Mouse (Mus musculus): ENCODE measurements around the gene Kdm5c. TPM values are rescaled to one million over a fixed set of nuclear protein-coding genes. Genes with fewer than 3 reads are reported as not detected.
"Not testable (repeated sequence)": the region's sequence is repeated elsewhere in the genome, so short reads cannot be mapped to it uniquely, and the experiment has no call there.

The Kdm5c gene
- polyA plus RNA-seq, 1 experiment from 2014 or later: 18.2 TPM

DNA sequence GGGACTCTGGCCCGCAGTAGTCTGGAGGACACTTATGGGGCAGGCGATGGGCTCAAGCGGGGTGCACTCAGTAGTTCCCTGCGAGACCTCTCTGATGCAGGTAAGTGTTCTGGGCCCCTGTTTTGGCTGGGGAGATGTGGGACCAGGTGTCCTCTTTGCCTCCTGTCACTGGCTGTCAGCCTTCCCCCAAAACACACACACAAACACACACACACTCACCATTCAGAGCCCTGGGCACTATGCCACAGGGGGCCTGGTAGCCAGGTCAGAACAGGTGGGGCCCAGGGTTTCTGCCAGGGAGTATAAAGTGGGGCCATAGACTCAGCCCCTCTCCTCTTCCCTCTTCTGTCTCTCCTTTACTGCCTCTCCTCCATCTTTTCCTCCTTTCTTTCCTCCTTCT is 11.1 kb upstream of the Kdm5c start:
- Histone ChIP-seq H3K9ac (no peak overlapping the region), H3K4me2 (no peak overlapping the region), H3K27ac (no peak overlapping the region), H3K9me3 (replicated peaks) (no peaks in the 10 kb centered on the region), H3K4me3 (replicated peaks) (no peak overlapping the region), H3K27me3 (peaks cover 28% of the 10 kb centered on the region; the same call in 1 of the 2 replicates), H3K36me3 (no peaks in the 10 kb centered on the region), H3K4me1 (replicated peaks) (no peaks in the 10 kb centered on the region)
- ATAC-seq (ENCODE audit: low read depth) (no peak), DNase-seq (no peak)
- WGBS (ENCODE audit: insufficient replicate concordance): 62% methylated on average over 4 of the region's 4 CpGs

DNA sequence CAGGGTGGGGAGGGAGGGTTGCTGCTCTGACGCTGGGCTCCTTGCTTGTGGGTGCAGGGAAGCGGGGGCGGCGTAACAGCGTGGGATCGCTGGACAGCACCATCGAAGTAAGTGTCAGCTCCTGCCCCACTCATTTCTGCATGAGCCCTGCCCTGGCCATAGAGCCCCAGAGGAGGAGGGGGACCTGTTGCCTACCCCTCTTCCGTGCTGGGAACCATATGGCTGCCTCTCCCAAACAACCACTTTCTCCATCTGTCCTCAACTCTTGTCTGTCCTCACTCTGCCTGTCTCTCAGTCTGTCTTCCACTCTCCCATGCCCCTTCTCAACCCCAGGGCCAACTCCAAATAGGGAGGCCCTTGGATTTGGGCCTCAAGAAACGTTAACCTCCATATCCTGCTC is 10.6 kb upstream of the Kdm5c start:
- H3K27ac ChIP-seq: no peak overlapping the region
- ATAC-seq (ENCODE audit: low read depth) (no peak), DNase-seq (no peak)
- H3K4me2 ChIP-seq: no peak overlapping the region
- H3K4me3 ChIP-seq (replicated peaks): no peak overlapping the region
- no peak overlapping the region for H3K9ac ChIP-seq
- no peaks in the 10 kb centered on the region for H3K9me3 ChIP-seq (replicated peaks)
- no peaks in the 10 kb centered on the region for H3K36me3 ChIP-seq
- H3K27me3 ChIP-seq: peaks cover 25% of the 10 kb centered on the region; the same call in 1 of the 2 replicates
- WGBS (ENCODE audit: insufficient replicate concordance): 45% methylated on average over 7 of the region's 9 CpGs
- H3K4me1 ChIP-seq (replicated peaks): no peaks in the 10 kb centered on the region

DNA sequence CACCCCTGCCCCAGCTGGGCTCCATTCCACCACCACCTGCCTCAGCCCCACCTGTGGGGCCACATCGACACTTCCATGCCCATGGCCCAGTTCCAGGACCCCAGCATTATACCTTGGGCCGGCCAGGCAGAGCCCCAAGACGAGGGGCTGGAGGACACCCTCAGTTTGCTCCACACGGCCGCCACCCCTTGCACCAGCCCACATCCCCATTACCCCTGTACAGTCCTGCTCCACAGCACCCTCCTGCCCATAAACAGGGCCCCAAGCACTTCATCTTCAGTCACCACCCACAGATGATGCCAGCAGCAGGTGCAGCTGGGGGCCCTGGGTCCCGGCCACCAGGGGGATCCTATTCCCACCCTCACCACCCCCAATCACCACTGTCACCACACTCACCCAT is 9.5 kb upstream of the Kdm5c start:
- Histone ChIP-seq H3K27ac (no peak overlapping the region), H3K4me3 (replicated peaks) (no peak overlapping the region), H3K36me3 (no peaks in the 10 kb centered on the region), H3K27me3 (peaks cover 20% of the 10 kb centered on the region; the same call in 1 of the 2 replicates), H3K9ac (no peak overlapping the region), H3K4me1 (replicated peaks) (no peaks in the 10 kb centered on the region), H3K4me2 (no peak overlapping the region), H3K9me3 (replicated peaks) (no peaks in the 10 kb centered on the region)
- ATAC-seq (ENCODE audit: low read depth): no peak
- DNase-seq: no peak
- WGBS (ENCODE audit: insufficient replicate concordance): 51% methylated on average over 6 of the region's 6 CpGs

DNA sequence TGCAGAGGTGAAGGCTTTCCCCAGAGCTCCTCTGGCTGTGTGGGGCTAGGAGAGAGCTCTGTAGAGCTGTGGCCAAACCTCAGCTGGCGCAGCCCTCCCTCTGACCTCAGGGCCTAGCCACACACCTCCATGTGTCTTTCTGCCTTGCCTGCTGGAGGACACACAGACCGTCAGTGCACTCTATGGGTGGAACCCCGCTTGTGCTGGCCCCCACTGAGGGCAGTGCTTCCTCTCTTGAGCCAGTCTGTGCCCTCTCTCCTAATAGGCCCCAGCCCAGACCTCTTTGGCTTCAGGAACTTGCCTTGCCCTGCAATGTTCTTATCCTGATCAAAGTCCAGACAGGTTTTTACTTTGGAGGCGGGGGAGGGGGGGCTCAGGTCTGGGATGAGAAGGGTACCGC is 8.5 kb upstream of the Kdm5c start:
- Histone ChIP-seq H3K27ac (no peak overlapping the region), H3K9me3 (replicated peaks) (no peaks in the 10 kb centered on the region), H3K4me2 (no peak overlapping the region), H3K9ac (no peak overlapping the region), H3K4me3 (replicated peaks) (no peak overlapping the region), H3K4me1 (replicated peaks) (no peaks in the 10 kb centered on the region), H3K36me3 (no peaks in the 10 kb centered on the region), H3K27me3 (peaks cover 20% of the 10 kb centered on the region; the same call in 1 of the 2 replicates)
- WGBS (ENCODE audit: insufficient replicate concordance): 48% methylated on average over 5 of the region's 5 CpGs
- DNase-seq (no peak), ATAC-seq (ENCODE audit: low read depth) (peak; percentile 34; the same call in 1 of the 2 replicates)

DNA sequence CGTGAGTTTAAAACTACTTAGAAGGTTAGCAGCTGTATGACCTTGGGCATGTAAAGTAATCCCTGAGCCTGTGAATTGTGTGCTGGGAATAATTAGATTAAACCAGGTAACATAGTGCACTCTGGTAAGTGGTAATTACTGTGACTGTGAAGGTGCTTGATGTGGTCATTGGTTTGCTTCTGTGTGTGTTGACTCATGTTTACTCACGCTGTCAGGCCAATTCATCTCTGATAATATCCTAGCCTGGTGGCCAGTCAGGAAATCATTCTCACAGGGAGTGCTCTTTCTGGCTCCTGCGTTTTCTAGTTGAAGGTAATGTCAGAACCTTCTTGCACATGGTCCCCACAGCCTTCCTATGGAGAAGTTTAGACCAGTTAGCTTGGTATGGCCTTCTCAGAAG is 1.3 kb downstream of the Kdm5c start:
- Histone ChIP-seq H3K4me2 (peak overlapping the region; percentile 75), H3K9ac (peak overlapping the region; percentile 93), H3K9me3 (replicated peaks) (no peaks in the 10 kb centered on the region), H3K27ac (peak overlapping the region; percentile 82), H3K4me1 (replicated peaks) (peaks cover 24% of the 10 kb centered on the region), H3K36me3 (peaks cover 27% of the 10 kb centered on the region), H3K27me3 (no peaks in the 10 kb centered on the region), H3K4me3 (replicated peaks) (peak overlapping the region; percentile 93)
- no peak for ATAC-seq (ENCODE audit: low read depth)
- DNase-seq: no peak
- WGBS (ENCODE audit: insufficient replicate concordance): 6% methylated on average over 3 of the region's 3 CpGs

DNA sequence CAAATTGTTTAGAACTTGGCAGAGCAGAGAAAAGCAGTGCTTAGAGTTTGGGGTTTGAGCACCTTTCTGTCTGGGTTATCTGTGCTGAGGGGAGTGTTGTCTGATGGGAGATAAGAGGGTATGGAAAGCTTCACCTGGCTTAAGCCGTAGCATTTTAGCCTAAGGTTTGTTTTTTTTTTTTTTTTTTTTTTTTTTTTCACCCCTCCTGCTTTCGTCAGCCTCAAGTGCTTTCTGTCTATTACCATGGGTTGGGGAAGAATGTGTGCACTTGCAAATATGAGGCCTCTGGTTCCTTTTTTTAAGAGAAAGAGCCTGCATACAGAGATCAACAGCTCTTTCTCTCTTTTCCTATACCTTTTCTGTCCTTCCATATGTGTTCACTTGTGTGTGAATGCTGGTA is 2.9 kb downstream of the Kdm5c start:
- Histone ChIP-seq H3K4me1 (replicated peaks) (peaks cover 24% of the 10 kb centered on the region), H3K9me3 (replicated peaks) (no peaks in the 10 kb centered on the region), H3K36me3 (peaks cover 43% of the 10 kb centered on the region), H3K4me3 (replicated peaks) (peak overlapping the region; percentile 93; the same call in 1 of the 2 replicates), H3K27me3 (no peaks in the 10 kb centered on the region), H3K27ac (no peak overlapping the region), H3K4me2 (peak overlapping the region; percentile 75), H3K9ac (0 out of 2 replicates have a peak overlapping the region, but pooled peaks have one; percentile 93)
- no peak for ATAC-seq (ENCODE audit: low read depth)
- 79% methylated on average over 2 of the region's 2 CpGs for WGBS (ENCODE audit: insufficient replicate concordance)
- no peak for DNase-seq

DNA sequence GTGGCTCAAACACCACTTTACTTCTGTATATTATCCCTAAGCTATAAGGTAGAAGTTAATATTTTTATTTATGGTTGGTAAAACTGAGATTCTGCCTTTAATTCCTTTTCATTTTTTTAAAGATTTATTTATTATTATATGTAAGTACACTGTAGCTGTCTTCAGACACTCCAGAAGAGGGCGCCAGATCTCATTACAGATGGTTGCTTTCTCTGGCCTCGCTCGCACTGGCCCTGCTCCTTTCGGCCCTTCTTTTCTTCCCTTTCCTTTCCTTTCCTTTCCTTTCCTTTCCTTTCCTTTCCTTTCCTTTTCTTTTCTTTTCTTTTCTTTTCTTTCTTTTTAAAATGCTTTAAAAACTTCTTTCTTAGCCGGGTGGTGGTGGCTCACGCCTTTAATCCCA is 10.3 kb downstream of the Kdm5c start:
- Histone ChIP-seq H3K36me3 (peaks cover 91% of the 10 kb centered on the region), H3K4me1 (replicated peaks) (peaks cover 36% of the 10 kb centered on the region), H3K27ac (peak overlapping the region; percentile 63; the same call in 1 of the 2 replicates)
- H3K9me3 ChIP-seq (replicated peaks); H3K27me3 ChIP-seq; H3K9ac ChIP-seq; DNase-seq; H3K4me3 ChIP-seq (replicated peaks); ATAC-seq (ENCODE audit: low read depth); H3K4me2 ChIP-seq: not testable (repeated sequence)
- WGBS (ENCODE audit: insufficient replicate concordance): 71% methylated on average over 6 of the region's 6 CpGs

DNA sequence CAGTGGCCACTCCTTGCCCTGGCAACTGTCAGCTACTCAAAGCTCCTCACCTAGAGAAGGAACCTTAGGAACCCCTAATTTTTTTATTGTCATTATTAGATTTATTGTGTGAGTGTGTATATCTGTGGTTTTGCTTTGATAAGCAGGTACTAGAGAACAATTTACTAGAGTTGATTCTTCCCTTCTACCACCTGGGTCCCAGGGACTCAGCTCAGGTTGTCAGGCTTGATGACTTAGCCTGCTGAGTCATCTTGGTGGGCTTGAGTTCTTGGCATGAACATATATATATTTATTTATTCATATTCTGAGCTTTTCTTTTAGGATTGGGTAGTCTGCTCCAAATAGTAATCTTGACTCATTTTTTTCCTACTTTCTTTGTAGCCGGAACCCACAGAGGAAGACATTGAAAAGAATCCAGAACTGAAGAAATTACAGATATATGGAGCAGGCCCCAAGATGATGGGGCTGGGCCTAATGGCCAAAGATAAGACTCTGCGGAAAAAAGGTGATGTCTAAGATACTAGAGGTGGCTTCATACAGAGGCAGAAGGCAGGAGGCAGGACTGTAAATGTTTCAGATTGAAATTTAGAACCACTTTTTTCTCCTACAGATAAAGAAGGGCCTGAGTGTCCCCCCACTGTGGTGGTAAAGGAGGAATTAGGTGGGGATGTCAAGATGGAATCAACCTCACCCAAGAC is 11.8 kb downstream of the Kdm5c start:
- no peak overlapping the region for H3K4me3 ChIP-seq (replicated peaks)
- no peaks in the 10 kb centered on the region for H3K27me3 ChIP-seq
- DNase-seq (peak; percentile 31), ATAC-seq (ENCODE audit: low read depth) (peak; percentile 91)
- 0 out of 2 replicates have a peak overlapping the region, but pooled peaks have one; percentile 10 for H3K4me2 ChIP-seq
- peak overlapping the region; percentile 67 for H3K27ac ChIP-seq
- peaks cover 36% of the 10 kb centered on the region for H3K4me1 ChIP-seq (replicated peaks)
- peaks cover 91% of the 10 kb centered on the region for H3K36me3 ChIP-seq
- no peak overlapping the region for H3K9ac ChIP-seq
- no peaks in the 10 kb centered on the region for H3K9me3 ChIP-seq (replicated peaks)
- 55% methylated on average over 2 of the region's 2 CpGs for whole genome bisulfite sequencing (ENCODE audit: insufficient replicate concordance)

DNA sequence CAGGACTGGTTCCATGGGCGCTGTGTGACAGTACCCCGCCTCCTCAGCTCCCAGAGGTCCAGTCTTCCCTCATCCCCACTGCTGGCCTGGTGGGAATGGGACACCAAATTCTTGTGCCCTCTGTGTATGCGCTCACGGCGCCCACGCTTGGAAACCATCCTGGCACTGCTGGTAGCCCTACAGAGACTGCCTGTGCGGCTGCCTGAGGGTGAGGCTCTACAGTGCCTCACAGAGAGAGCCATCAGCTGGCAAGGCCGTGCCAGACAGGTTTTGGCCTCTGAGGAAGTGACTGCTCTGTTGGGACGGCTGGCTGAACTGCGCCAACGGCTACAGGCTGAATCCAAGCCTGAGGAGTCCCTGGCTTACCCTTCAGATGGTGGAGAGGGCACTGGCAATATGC is 38.4 kb downstream of the Kdm5c start:
- no peak overlapping the region for H3K4me2 ChIP-seq
- H3K4me1 ChIP-seq (replicated peaks): no peaks in the 10 kb centered on the region
- no peak overlapping the region for H3K27ac ChIP-seq
- no peaks in the 10 kb centered on the region for H3K9me3 ChIP-seq (replicated peaks)
- no peak for DNase-seq
- no peak overlapping the region for H3K4me3 ChIP-seq (replicated peaks)
- ATAC-seq (ENCODE audit: low read depth): no peak
- H3K27me3 ChIP-seq: no peaks in the 10 kb centered on the region
- 89% methylated on average over 11 of the region's 11 CpGs for WGBS (ENCODE audit: insufficient replicate concordance)
- H3K36me3 ChIP-seq: peaks cover 96% of the 10 kb centered on the region
- H3K9ac ChIP-seq: no peak overlapping the region

DNA sequence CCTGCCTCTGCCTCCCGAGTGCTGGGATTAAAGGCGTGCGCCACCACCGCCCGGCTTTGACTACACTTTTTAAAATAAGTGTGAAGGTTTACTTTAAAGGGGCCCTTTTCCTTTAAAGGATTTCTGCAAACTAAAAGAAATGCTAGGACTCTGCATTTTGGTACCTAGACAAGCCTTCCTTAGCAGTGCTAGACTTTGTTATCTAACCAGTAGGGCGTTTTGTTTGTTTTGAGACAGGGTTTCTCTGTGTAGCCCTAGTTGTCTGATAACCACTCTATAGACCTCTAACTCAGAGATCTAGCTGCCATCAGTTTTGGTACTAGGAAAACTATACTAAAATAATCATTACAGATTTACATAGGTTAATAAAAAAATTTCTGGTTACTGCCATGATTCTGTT is 46.6 kb downstream of the Kdm5c start:
- no peak overlapping the region for H3K9ac ChIP-seq
- 81% methylated on average over 6 of the region's 6 CpGs for WGBS (ENCODE audit: insufficient replicate concordance)
- H3K36me3 ChIP-seq: peaks cover 19% of the 10 kb centered on the region
- H3K4me3 ChIP-seq (replicated peaks): no peak overlapping the region
- ATAC-seq (ENCODE audit: low read depth): no peak
- H3K9me3 ChIP-seq (replicated peaks): no peaks in the 10 kb centered on the region
- H3K4me2 ChIP-seq: no peak overlapping the region
- DNase-seq: no peak
- peaks cover 18% of the 10 kb centered on the region for H3K4me1 ChIP-seq (replicated peaks)
- no peak overlapping the region for H3K27ac ChIP-seq
- no peaks in the 10 kb centered on the region for H3K27me3 ChIP-seq

DNA sequence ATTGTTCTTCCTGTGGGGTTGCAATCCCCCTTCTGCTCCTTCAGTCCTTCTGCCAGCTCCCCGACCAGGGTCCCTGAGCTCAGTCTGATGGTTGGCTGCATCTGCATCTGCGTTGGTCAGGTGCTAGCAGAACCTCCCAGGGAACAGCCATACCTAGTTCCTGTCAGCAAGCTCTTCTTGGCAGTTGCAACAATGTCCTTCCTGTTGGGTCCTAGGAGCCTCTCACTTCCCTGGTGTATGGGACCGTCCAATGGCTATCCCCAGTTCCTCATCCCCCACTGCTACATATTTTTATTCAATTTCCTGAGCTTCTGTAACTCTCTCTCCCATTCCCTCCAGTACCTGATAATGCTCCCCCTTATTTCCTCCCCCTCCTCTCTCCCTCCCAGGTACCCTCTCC is 51.9 kb downstream of the Kdm5c start:
- H3K9ac ChIP-seq: no peak overlapping the region
- peaks cover 10% of the 10 kb centered on the region; the same call in 1 of the 2 replicates for H3K4me1 ChIP-seq (replicated peaks)
- DNase-seq: no peak
- H3K4me2 ChIP-seq: no peak overlapping the region
- WGBS (ENCODE audit: insufficient replicate concordance): 42% methylated on average over 3 of the region's 3 CpGs
- no peak overlapping the region for H3K27ac ChIP-seq
- H3K9me3 ChIP-seq (replicated peaks): no peaks in the 10 kb centered on the region
- ATAC-seq (ENCODE audit: low read depth): no peak
- H3K36me3 ChIP-seq: no peaks in the 10 kb centered on the region
- H3K27me3 ChIP-seq: no peaks in the 10 kb centered on the region
- no peak overlapping the region for H3K4me3 ChIP-seq (replicated peaks)

DNA sequence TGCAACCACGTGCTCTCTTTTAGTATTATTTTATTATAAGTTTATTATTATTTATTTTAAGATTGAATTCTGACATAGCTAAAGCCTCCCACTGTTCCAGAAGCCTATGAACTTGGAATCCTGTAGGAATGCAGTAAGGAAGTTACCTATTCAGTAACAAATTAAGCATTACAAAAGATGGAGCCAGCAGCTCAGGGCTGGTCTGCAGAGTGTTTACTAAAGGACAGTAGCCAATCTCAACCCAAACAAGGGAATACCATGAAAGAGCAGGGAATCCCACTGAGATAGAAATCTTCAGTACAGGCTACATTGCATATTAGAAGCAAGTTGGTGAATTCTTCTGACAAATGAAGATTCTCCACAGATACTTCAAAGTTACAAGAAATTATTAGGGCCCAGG is 54.2 kb downstream of the Kdm5c start:
- H3K9ac ChIP-seq; DNase-seq; H3K36me3 ChIP-seq; H3K4me2 ChIP-seq; H3K4me3 ChIP-seq (replicated peaks); ATAC-seq (ENCODE audit: low read depth); H3K27me3 ChIP-seq; H3K4me1 ChIP-seq (replicated peaks); H3K27ac ChIP-seq; H3K9me3 ChIP-seq (replicated peaks): not testable (repeated sequence)
- 41% methylated on average over 1 of the region's 1 CpGs for WGBS (ENCODE audit: insufficient replicate concordance)

Data from liver, embryonic 13.5 days (tissue).